Mouse (Mus musculus) thymus, postnatal 14 days (tissue): ENCODE results near the gene Usp29.
A peak's percentile ranks its signal among the peaks of the same experiment; 100 is the strongest.
"Not testable (repeated sequence)": the region's sequence is repeated elsewhere in the genome, so short reads cannot be mapped to it uniquely, and the experiment has no call there.

Experiments used
- DNase-seq: peaks from one replicate; pipeline ENCODE4 v3.0.0; 2021

The Usp29 gene

GRCm38 (mm10) chr7:6879512-6880164, 149.3 kb downstream of the Usp29 start:
- no peak for DNase-seq

- DNase-seq = not testable (repeated sequence)
These were observed 150.5 kb downstream of the Usp29 start for GRCm38 (mm10) chr7:6880918-6881317.

GRCm38 (mm10) chr7:6881473-6882046, 151.2 kb downstream of the Usp29 start:
- DNase-seq = no peak

GRCm38 (mm10) chr7:6883376-6884147, 153.2 kb downstream of the Usp29 start:
- no peak for DNase-seq

GRCm38 (mm10) chr7:6885416-6885815, 155.0 kb downstream of the Usp29 start:
- DNase-seq = no peak

GRCm38 (mm10) chr7:6886896-6887295, 156.5 kb downstream of the Usp29 start:
- DNase-seq = no peak

- no peak for DNase-seq
These were observed 159.5 kb downstream of the Usp29 start for GRCm38 (mm10) chr7:6889871-6890270.

GRCm38 (mm10) chr7:6891206-6891605, 160.8 kb downstream of the Usp29 start:
- no peak for DNase-seq

- not testable (repeated sequence) for DNase-seq
These were observed 166.6 kb downstream of the Usp29 start for GRCm38 (mm10) chr7:6897021-6897420.

- no peak for DNase-seq
These were observed 170.3 kb downstream of the Usp29 start for GRCm38 (mm10) chr7:6900672-6901071.

GRCm38 (mm10) chr7:6903489-6903888, 173.1 kb downstream of the Usp29 start:
- DNase-seq = no peak

- no peak for DNase-seq
These were observed 180.1 kb downstream of the Usp29 start for GRCm38 (mm10) chr7:6910527-6910926.

- DNase-seq = no peak
These were observed 181.4 kb downstream of the Usp29 start for GRCm38 (mm10) chr7:6911731-6912130.

GRCm38 (mm10) chr7:6913439-6914380, 183.3 kb downstream of the Usp29 start:
- no peak for DNase-seq

GRCm38 (mm10) chr7:6917126-6917525, 186.7 kb downstream of the Usp29 start:
- DNase-seq = no peak

- peak; percentile 29 for DNase-seq
These were observed 187.9 kb downstream of the Usp29 start for GRCm38 (mm10) chr7:6918267-6918666.

GRCm38 (mm10) chr7:6919131-6919870, 188.9 kb downstream of the Usp29 start:
- no peak for DNase-seq

- DNase-seq = no peak
These were observed 193.1 kb downstream of the Usp29 start for GRCm38 (mm10) chr7:6923515-6923914.

- DNase-seq = no peak
These were observed 195.8 kb downstream of the Usp29 start for GRCm38 (mm10) chr7:6925926-6926730.

- no peak for DNase-seq
These were observed 196.3 kb downstream of the Usp29 start for GRCm38 (mm10) chr7:6926731-6926995.

- DNase-seq = no peak
These were observed 198.9 kb downstream of the Usp29 start for GRCm38 (mm10) chr7:6929286-6929685.

GRCm38 (mm10) chr7:6934741-6935140, 204.4 kb downstream of the Usp29 start:
- DNase-seq = no peak
